Mouse (Mus musculus) C2C12 (cell line): ENCODE data around the gene Aff1.

Source experiments
- CTCF ChIP-seq: IDR thresholded peaks from one replicate; pipeline ENCODE4 v1.5.1; 2011; ENCODE audit not compliant: control insufficient read depth, insufficient read depth, insufficient read length
- MAX ChIP-seq: IDR thresholded peaks from one replicate; pipeline ENCODE4 v1.6.1; 2011; ENCODE audit warnings: mild to moderate bottlenecking, control low read depth
- MYOG ChIP-seq: IDR thresholded peaks from one replicate; pipeline ENCODE4 v1.6.1; 2011; ENCODE audit not compliant: control insufficient read depth, insufficient read length; ENCODE audit errors: extremely low read depth

GRCm38 (mm10) chr5:103673611-103674010 is 18.6 kb upstream of the Aff1 start:
- TF ChIP-seq CTCF (no peak), MYOG (no peak), MAX (no peak)
